Mouse (Mus musculus) gastrocnemius, adult 2 months (tissue): ENCODE measurements around the gene Hmgcs2. TPM values are rescaled to one million over a fixed set of nuclear protein-coding genes. Genes with fewer than 3 reads are reported as not detected.

Source experiments
- DNase-seq: peaks from one replicate; pipeline ENCODE4 v3.0.0; 2022
- H3K27ac ChIP-seq: fragments of 200-600 bp; 2 replicates; pipeline ENCODE4 v1.8.1; 2022; ENCODE audit warnings: mild to moderate bottlenecking
- H3K4me3 ChIP-seq: fragments of 200-600 bp; 2 replicates; pipeline ENCODE4 v1.8.1; 2022; ENCODE audit warnings: mild to moderate bottlenecking, moderate library complexity
- CTCF ChIP-seq: fragments of 200-600 bp; IDR thresholded peaks from 2 replicates; pipeline ENCODE4 v1.8.1; 2022; ENCODE audit warnings: antibody characterized with exemption, mild to moderate bottlenecking, moderate library complexity
- intact Hi-C: fragments of 180-260 bp; cut with DNase I; formaldehyde crosslinking; loops from one replicate; pipeline ENCODE4 v1.15.1; 2025
- total RNA-seq, 2 experiments: library from RNA; stranded (reverse); gene quantifications; 2 replicates each; pipeline ENCODE4 v1.2.3; 2021

The Hmgcs2 gene
- total RNA-seq, 2 experiments from 2014 or later: 0.56 to 0.71 TPM

DNA sequence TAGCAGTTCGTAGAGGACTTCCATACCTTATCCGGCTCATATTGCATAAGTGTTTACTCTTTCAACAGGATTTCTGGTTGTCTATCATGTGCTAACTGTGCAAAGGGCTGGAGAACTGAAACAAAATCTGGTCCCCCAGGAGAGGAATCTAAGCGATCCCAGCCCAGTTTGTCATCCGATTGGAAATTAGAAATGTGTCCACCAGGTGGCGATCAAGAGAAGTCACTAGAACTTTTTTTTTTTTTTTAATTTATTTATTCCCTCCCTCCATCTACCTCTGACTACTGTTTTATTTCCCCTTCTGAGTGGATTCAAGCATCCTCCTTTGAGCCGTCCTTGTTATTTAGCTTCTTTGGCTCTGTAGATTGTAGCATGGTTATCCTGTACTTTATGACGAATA is 73.7 kb downstream of the Hmgcs2 start:
- Histone ChIP-seq H3K27ac (peak overlapping the region; percentile 49), H3K4me3 (no peak overlapping the region; the same call in 1 of the 2 replicates)
- TF ChIP-seq CTCF: peak; percentile 71
- intact Hi-C loops: loop anchor here (2.0 kb wide), 1 partner anchor 89 kb away; no protein-coding TSS in a partner anchor
- DNase-seq: peak; percentile 63

DNA sequence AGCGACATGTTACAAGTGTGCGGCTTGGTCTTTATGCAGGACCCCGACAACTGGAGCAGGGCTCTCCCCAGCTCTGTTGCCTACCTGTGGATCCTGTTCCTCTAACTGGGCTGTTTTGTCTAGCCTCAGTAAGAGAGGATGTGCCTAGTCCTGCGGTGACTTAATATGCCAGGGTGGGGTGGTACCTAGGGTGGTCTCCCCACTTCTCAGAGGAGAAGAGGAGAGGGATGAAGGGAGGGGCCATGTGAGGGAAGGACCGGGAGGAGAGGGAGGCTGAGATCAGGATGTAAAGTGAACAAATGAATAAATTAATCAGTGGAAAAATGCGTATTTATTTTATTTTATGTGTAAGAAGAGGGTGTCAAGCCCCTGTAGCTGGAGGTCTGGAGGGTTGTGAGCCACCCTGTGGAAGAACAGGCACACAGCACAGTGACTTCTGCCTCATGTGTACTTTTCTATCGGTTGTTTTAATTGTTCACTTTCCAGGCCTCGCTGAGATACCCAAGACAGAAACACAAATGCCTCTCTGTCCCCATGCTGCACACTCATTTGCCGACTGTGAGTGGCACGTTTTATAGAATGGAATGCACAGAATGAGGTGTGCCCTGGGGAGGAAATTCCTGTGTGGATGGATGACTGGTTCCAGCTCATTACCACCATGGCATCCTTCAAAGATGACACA is 75.2 kb downstream of the Hmgcs2 start:
- DNase-seq: no peak
- Histone ChIP-seq H3K4me3 (no peak overlapping the region), H3K27ac (no peak overlapping the region)
- intact Hi-C loops: loop anchor here (2.0 kb wide), 1 partner anchor 87 kb away; no protein-coding TSS in a partner anchor
- TF ChIP-seq CTCF: no peak

DNA sequence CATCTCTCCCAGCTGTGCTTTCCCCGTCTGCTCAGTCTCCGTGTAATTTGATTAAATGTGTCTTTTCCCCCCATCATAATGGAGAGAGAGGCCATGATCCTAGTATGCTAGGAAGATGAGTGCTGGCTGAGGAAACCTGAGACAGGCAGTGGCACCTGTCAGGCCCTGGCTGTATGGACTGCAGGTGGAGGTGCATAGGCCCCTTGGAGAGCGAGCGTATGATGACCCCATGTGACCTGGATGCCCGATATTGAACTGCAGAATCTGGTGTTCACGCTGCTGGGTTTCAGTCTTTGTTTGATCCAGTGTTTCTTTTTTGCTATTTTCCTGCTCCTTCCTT is 75.8 kb downstream of the Hmgcs2 start:
- TF ChIP-seq CTCF: no peak
- Histone ChIP-seq H3K27ac (no peak overlapping the region), H3K4me3 (no peak overlapping the region)
- intact Hi-C loops: no loop called here
- DNase-seq: no peak

DNA sequence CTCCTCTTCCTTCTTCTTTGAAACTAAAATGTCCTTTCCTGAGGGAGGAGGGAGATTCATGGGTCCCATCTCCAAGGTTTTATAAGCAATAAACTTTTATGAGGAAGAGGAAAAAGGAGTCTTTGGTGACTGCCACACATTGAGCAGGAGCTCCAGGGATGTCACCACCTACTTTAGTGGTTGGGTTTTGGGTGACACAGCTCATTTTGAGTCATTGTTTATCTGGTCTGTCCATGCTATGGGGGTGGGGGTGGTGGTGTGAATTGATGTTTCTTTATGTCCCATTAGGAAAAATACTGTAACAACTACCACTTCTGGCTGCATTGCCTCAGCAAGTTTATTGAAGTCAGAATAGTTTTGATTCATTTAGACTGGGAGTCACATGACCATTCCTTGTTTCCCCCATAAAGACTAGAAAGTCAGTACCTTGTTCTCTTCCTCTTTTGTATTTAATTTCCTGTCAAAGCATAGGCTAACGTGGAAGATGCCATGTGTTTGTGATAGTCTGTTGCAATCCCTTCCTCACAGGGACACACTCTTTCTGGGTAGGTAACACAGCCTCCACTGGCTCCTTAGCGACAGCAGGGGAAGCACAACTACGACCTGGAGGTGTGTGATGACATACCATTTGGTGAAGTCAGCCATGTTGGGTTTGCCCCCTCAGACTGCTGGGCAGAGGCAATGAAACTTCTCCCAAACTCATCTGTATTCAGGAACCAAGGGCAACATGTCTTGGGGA is 76.6 kb downstream of the Hmgcs2 start:
- Histone ChIP-seq H3K4me3 (no peak overlapping the region), H3K27ac (no peak overlapping the region)
- intact Hi-C loops: no loop called here
- no peak for DNase-seq
- TF ChIP-seq CTCF: no peak

Other genes with a start within 250 kb of the Hmgcs2 start
- gene Adam30, start 119.8 kb upstream of the Hmgcs2 start, total RNA-seq: not detected
- gene Reg4, start 58.3 kb upstream of the Hmgcs2 start, total RNA-seq: not detected
- 1 to 10 TPM; 1.1 to 1.9 TPM for gene Phgdh, start 59.6 kb downstream of the Hmgcs2 start, total RNA-seq
- gene Zfp697, start 102.0 kb downstream of the Hmgcs2 start, total RNA-seq: 1 to 10 TPM; 1.1 to 1.6 TPM
- gene Gm4450, start 176.7 kb downstream of the Hmgcs2 start, total RNA-seq: not detected
- not detected for gene Hsd3b4, start 230.1 kb downstream of the Hmgcs2 start, total RNA-seq